Mouse (Mus musculus): ENCODE data around the gene Stard3. TPM values are rescaled to one million over a fixed set of nuclear protein-coding genes. Genes with fewer than 3 reads are reported as not detected.

The Stard3 gene
- polyA plus RNA-seq, 1 experiment from 2014 or later = 52.8 TPM

Other genes starting within 250 kb of the Stard3 start
- 28.0 and 32.1 TPM in 2 replicates for gene Fbxl20, start 208.0 kb upstream of the Stard3 start, polyA plus RNA-seq (2015; fragmentation: Nextera tagmentation; extraction: Ambion mirVana)
- gene Med1, start 165.1 kb upstream of the Stard3 start, polyA plus RNA-seq (2015; fragmentation: Nextera tagmentation; extraction: Ambion mirVana) = 67.7 and 75.3 TPM in 2 replicates
- gene Cdk12, start 155.3 kb upstream of the Stard3 start, polyA plus RNA-seq (2015; fragmentation: Nextera tagmentation; extraction: Ambion mirVana) = 11.6 and 12.3 TPM in 2 replicates
- gene Neurod2, start 28.7 kb upstream of the Stard3 start, polyA plus RNA-seq (2015; fragmentation: Nextera tagmentation; extraction: Ambion mirVana) = 110 and 133 TPM in 2 replicates
- 69.7 and 72.4 TPM in 2 replicates for gene Ppp1r1b, start 10.0 kb upstream of the Stard3 start, polyA plus RNA-seq (2015; fragmentation: Nextera tagmentation; extraction: Ambion mirVana)
- 0.23 and 0.26 TPM in 2 replicates for gene Tcap, start 25.4 kb downstream of the Stard3 start, polyA plus RNA-seq (2015; fragmentation: Nextera tagmentation; extraction: Ambion mirVana)
- gene Pnmt, start 28.1 kb downstream of the Stard3 start, polyA plus RNA-seq (2015; fragmentation: Nextera tagmentation; extraction: Ambion mirVana) = 0.21 and 0.86 TPM in 2 replicates
- 7.4 and 9.4 TPM in 2 replicates for gene Pgap3, start 42.1 kb downstream of the Stard3 start, polyA plus RNA-seq (2015; fragmentation: Nextera tagmentation; extraction: Ambion mirVana)
- 4.9 and 6.2 TPM in 2 replicates for gene Erbb2, start 54.1 kb downstream of the Stard3 start, polyA plus RNA-seq (2015; fragmentation: Nextera tagmentation; extraction: Ambion mirVana)
- gene Mien1, start 80.6 kb downstream of the Stard3 start, polyA plus RNA-seq (2015; fragmentation: Nextera tagmentation; extraction: Ambion mirVana) = 243 and 253 TPM in 2 replicates
- gene Grb7, start 88.0 kb downstream of the Stard3 start, polyA plus RNA-seq (2015; fragmentation: Nextera tagmentation; extraction: Ambion mirVana) = 0.51 and 0.70 TPM in 2 replicates
- not detected in 2 replicates for gene Ikzf3, start 187.7 kb downstream of the Stard3 start, polyA plus RNA-seq (2015; fragmentation: Nextera tagmentation; extraction: Ambion mirVana)
- 0.25 TPM in 1 of 2 replicates, not detected in the other for gene Zpbp2, start 192.7 kb downstream of the Stard3 start, polyA plus RNA-seq (2015; fragmentation: Nextera tagmentation; extraction: Ambion mirVana)
- 122 and 127 TPM in 2 replicates for gene Ormdl3, start 229.0 kb downstream of the Stard3 start, polyA plus RNA-seq (2015; fragmentation: Nextera tagmentation; extraction: Ambion mirVana)
- gene Lrrc3c, start 239.9 kb downstream of the Stard3 start, polyA plus RNA-seq (2015; fragmentation: Nextera tagmentation; extraction: Ambion mirVana) = not detected in 2 replicates